Mouse (Mus musculus): ENCODE results near the gene Zbtb5. TPM values are rescaled to one million over a fixed set of nuclear protein-coding genes. Genes with fewer than 3 reads are reported as not detected.
"Not testable (repeated sequence)": the region's sequence is repeated elsewhere in the genome, so short reads cannot be mapped to it uniquely, and the experiment has no call there.

The Zbtb5 gene
- polyA plus RNA-seq, 1 experiment from 2014 or later = 23.0 TPM

DNA sequence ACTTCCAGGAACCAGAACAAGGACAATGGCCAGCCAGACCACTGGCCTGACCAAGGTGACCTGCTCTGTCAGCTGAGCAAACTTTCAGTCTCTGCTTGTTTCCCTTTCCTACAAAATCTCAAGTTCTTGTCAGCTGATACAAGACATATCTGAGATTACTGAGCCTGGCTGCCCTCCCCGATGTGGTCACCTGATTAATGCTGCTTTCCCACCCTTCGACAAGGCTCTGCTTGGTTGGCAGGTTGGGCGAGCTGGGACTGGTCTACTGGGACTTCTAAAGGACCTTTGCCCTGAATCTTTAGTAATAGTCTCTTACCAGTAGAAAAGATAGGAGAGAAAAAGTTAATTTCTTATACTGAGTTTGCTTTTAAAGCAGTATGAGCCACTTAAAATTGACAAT is 6.8 kb downstream of the Zbtb5 start:
- 79% methylated on average over 3 of the region's 3 CpGs for WGBS
- no peaks in the 10 kb centered on the region for H3K27me3 ChIP-seq
- no peak overlapping the region for H3K4me3 ChIP-seq (replicated peaks)
- H3K4me2 ChIP-seq = no peak overlapping the region
- 0 out of 2 replicates have a peak, but pooled peaks cover 3% of the 10 kb centered on the region for H3K36me3 ChIP-seq
- H3K4me1 ChIP-seq = peaks cover 9% of the 10 kb centered on the region
- ATAC-seq (replicated peaks; ENCODE audit: low FRiP score) = no peak
- H3K9me3 ChIP-seq (replicated peaks) = no peaks in the 10 kb centered on the region
- H3K27ac ChIP-seq = no peak overlapping the region
- no peak overlapping the region for H3K9ac ChIP-seq

DNA sequence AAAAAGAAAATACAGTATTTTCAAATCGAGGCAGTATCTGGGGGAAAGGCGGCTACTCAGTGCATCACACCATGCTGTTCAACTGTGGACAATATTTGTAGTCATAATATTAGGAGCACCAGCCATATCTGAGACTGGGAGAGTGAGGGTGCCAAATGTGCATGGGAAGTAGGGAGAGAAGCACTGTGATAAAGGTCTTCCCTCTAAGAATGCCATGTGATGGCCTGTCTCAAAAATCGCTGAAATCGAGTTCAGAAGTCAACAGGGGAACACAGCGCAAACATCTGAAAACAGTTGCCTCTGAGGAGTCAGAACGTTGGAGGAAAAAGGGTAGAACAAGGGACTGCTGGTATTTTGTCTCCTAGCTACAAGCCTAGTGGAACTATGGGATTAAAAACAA is 12.2 kb downstream of the Zbtb5 start:
- H3K9ac ChIP-seq = no peak overlapping the region
- H3K4me3 ChIP-seq (replicated peaks) = no peak overlapping the region
- H3K27ac ChIP-seq = no peak overlapping the region
- no peaks in the 10 kb centered on the region for H3K27me3 ChIP-seq
- no peaks in the 10 kb centered on the region for H3K4me1 ChIP-seq
- 88% methylated on average over 6 of the region's 6 CpGs for WGBS
- H3K36me3 ChIP-seq = peaks cover 5% of the 10 kb centered on the region
- no peak overlapping the region for H3K4me2 ChIP-seq
- ATAC-seq (replicated peaks; ENCODE audit: low FRiP score) = no peak
- no peaks in the 10 kb centered on the region for H3K9me3 ChIP-seq (replicated peaks)

DNA sequence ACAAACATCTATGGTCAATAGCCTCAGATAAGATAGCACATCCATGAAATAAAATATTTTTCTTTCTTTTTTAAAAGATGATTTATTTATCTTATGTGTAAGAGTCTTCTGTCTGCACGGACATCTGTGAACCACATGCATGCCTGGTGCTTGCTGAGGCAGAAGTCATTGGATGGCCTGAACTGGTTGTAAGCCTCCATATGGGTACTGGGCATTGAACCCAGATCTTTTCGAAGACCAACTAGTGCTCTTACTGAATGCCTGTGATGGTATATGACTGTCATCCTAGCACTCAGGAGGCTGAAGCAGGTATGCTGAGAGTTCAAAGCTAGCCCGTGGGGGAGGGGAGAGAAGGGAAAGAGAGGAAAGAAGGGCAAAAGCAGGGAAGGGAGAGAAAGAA is 14.1 kb downstream of the Zbtb5 start:
- Histone ChIP-seq H3K27ac (no peak overlapping the region), H3K27me3 (no peaks in the 10 kb centered on the region), H3K4me2 (no peak overlapping the region), H3K9ac (no peak overlapping the region), H3K4me1 (no peaks in the 10 kb centered on the region), H3K9me3 (replicated peaks) (no peaks in the 10 kb centered on the region), H3K4me3 (replicated peaks) (no peak overlapping the region), H3K36me3 (peaks cover 18% of the 10 kb centered on the region)
- no peak for ATAC-seq (replicated peaks; ENCODE audit: low FRiP score)
- WGBS = 73% methylated on average over 3 of the region's 3 CpGs

DNA sequence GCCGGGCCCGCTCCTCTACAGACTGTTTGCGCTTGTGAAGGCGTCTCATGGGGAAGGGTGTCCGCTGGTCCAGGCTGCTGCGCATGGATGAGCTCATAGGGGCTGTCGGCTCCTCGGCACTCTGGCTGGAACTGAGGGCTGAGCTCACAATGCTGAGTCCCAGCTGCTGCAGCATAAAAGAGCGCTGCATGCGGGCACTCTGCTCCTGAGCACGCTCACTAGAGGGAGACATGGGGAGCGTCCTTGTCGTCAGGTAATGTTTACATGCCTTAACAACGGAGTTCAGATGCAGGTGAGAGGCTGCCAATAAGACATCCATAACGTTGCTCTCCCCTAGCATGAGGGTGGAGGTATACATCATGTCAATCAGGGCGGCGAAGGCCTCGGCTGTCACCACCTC is 17.4 kb downstream of the Zbtb5 start:
- WGBS = 80% methylated on average over 18 of the region's 18 CpGs
- Histone ChIP-seq H3K27me3 (no peaks in the 10 kb centered on the region), H3K4me1 (no peaks in the 10 kb centered on the region), H3K27ac (no peak overlapping the region), H3K9me3 (replicated peaks) (no peaks in the 10 kb centered on the region), H3K9ac (no peak overlapping the region), H3K36me3 (peaks cover 44% of the 10 kb centered on the region), H3K4me3 (replicated peaks) (no peak overlapping the region), H3K4me2 (no peak overlapping the region)
- ATAC-seq (replicated peaks; ENCODE audit: low FRiP score) = no peak

DNA sequence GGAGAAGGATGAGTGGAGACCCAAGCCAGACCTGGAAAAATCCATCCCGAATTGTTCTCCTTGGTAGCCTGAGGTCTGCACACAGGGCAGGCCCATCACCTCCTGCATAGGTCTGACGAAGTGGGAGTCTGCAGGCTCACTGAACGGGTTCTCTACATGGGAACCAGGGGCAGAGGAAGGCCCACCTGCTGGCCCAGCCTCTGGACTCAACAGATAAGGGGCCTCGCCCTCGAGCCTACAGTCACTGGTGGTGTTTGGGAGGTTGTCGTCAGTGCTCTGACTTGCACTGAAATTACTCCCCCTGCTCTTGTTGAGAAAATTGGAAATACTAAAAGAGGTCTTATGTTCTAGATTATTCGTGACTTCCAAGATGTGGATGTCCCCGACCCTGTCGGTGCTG is 18.4 kb downstream of the Zbtb5 start:
- no peak for ATAC-seq (replicated peaks; ENCODE audit: low FRiP score)
- H3K4me3 ChIP-seq (replicated peaks) = no peak overlapping the region
- H3K4me2 ChIP-seq = no peak overlapping the region
- H3K27ac ChIP-seq = no peak overlapping the region
- no peaks in the 10 kb centered on the region for H3K27me3 ChIP-seq
- peaks cover 53% of the 10 kb centered on the region for H3K36me3 ChIP-seq
- WGBS = 93% methylated on average over 9 of the region's 9 CpGs
- no peaks in the 10 kb centered on the region for H3K9me3 ChIP-seq (replicated peaks)
- H3K4me1 ChIP-seq = no peaks in the 10 kb centered on the region
- H3K9ac ChIP-seq = no peak overlapping the region

DNA sequence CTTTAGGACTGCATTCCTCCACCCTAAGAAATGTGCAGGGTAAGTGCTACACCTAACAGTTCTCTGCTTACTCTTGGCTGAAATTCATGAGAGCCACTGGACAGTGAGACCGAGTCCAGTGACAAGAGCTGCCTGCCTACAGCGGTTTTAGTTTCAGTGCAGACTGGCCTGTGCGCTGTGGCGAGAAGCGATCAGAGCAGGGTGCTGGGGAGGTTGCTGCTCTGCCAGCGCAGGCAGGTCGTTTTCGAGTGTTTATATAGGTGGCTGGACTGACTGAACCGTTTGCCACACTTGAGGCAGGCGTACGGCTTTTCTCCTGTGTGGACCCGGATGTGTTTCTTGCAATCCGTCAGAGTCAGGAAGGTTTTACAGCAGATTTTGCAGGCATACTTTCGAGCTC is 19.0 kb downstream of the Zbtb5 start:
- peak; percentile 41; the same call in 1 of the 2 replicates for ATAC-seq (replicated peaks; ENCODE audit: low FRiP score)
- not testable (repeated sequence) for H3K4me2 ChIP-seq; H3K9me3 ChIP-seq (replicated peaks); H3K4me1 ChIP-seq; H3K9ac ChIP-seq; H3K27ac ChIP-seq; H3K27me3 ChIP-seq; H3K4me3 ChIP-seq (replicated peaks)
- H3K36me3 ChIP-seq = peaks cover 60% of the 10 kb centered on the region
- WGBS = 52% methylated on average over 14 of the region's 14 CpGs

DNA sequence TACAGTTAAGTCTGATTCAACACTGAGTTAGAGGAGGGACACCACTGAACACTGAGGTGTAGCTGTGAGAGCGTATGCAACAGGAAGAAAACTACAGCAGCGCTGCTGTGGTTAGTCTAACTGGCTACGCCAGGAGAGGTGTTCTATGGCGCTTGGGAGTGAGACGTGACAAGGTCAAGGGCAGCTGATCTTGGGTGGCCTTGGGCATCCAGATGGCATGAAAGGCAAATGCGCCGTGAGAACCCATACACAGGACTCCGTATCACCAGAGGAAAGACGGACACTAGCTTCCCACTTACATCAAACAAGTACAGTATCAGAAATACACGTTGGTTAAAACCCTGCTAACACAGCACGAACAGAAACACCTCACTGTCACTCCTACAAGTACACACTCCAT is 19.9 kb downstream of the Zbtb5 start:
- H3K27me3 ChIP-seq; H3K9ac ChIP-seq; H3K4me3 ChIP-seq (replicated peaks); H3K27ac ChIP-seq; H3K4me2 ChIP-seq; H3K4me1 ChIP-seq; ATAC-seq (replicated peaks; ENCODE audit: low FRiP score); H3K9me3 ChIP-seq (replicated peaks): not testable (repeated sequence)
- 87% methylated on average over 11 of the region's 11 CpGs for WGBS
- H3K36me3 ChIP-seq = peaks cover 69% of the 10 kb centered on the region

DNA sequence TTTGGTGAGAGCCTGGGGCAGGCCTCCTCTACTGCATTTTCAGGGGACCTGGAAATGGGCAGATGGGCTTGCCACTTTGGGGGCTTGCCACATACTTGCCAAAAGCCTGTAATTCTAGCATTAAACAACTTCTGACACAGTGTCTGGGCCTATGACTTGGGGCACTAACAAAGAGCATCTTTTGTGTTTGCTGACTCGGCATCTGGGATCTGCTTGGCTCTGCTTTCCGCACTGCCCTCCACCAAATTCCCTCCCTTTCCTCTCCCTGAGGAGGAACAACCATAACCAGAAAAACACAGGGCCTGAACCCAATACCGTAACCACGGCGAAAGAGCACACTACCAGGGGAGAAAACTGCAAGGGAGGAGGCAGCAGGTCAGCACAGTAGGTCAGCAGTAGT is 21.7 kb downstream of the Zbtb5 start:
- Histone ChIP-seq H3K27me3 (no peaks in the 10 kb centered on the region), H3K9me3 (replicated peaks) (no peaks in the 10 kb centered on the region), H3K4me3 (replicated peaks) (no peak overlapping the region), H3K27ac (no peak overlapping the region), H3K9ac (no peak overlapping the region), H3K4me1 (no peaks in the 10 kb centered on the region), H3K36me3 (peaks cover 84% of the 10 kb centered on the region), H3K4me2 (no peak overlapping the region)
- no peak for ATAC-seq (replicated peaks; ENCODE audit: low FRiP score)
- 85% methylated on average over 5 of the region's 5 CpGs for WGBS

DNA sequence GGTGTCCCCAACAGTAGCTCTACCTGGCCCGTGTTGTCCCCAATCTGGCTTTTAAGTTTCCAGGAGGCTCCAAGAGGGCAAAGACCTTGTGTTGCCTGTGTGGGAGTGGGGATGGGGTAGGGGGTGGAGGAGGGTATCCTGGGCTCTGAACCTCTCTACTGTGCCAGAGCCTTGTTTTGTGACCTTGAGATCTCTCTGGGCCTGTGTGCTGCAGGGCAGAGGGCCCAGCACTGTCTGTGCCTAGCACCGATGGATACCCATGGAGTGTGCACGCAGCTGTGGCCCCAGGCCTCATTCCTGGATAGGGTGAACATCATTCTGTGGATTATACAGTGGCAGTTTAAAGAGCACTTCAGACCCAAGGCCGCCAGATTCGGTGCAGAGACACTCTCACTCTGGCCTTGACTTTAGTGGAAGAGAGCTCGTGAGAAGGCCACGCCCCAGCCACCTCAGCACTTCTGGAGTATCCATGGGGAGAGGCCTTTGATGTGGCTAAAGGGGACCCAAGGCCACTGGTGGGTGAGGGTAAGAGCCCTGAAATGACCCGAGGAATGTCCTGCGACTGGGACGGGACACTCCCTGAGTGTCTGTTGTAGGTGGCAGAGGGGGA is 29.0 kb downstream of the Zbtb5 start:
- 77% methylated on average over 10 of the region's 10 CpGs for WGBS
- peak overlapping the region; percentile 91 for H3K4me2 ChIP-seq
- no peak for ATAC-seq (replicated peaks; ENCODE audit: low FRiP score)
- peaks cover 45% of the 10 kb centered on the region for H3K4me1 ChIP-seq
- H3K27ac ChIP-seq = no peak overlapping the region
- H3K27me3 ChIP-seq = no peaks in the 10 kb centered on the region
- H3K36me3 ChIP-seq = peaks cover 41% of the 10 kb centered on the region
- H3K9ac ChIP-seq = no peak overlapping the region
- H3K4me3 ChIP-seq (replicated peaks) = 0 out of 2 replicates have a peak overlapping the region, but pooled peaks have one; percentile 7
- no peaks in the 10 kb centered on the region for H3K9me3 ChIP-seq (replicated peaks)

DNA sequence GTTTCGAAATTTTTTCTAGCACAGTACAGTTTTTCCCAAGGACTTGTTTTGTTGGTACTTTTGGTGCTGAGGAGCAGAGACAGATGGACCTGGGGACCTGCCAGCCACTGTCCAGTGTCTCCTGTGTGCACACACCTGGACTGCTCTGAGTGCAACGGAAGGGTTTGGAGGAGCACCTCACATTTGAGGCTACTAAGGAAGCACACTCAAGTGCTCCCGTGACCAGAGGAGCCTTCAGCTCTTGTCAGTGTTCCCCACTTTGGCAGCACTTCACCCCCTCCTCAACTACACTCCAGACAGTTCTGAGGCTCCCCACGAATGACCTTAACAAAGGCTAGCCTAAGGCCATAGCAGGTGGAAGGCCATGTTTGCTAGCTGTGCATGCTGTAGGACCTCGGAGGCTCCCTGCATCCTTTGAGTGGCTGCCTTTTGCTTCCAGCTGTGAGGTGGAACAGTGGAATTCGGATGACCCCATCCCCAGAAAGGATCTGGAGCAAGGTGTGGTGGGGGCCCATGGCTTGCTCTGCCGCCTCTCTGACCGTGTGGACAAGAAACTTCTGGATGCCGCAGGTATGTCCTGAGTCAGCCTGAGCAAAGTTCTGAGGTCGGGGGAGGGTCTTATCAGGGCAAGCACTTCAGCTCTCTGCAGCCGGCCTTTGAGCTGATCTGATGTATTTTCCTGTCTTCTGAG is 29.6 kb downstream of the Zbtb5 start:
- no peak overlapping the region for H3K27ac ChIP-seq
- H3K9ac ChIP-seq = no peak overlapping the region
- peaks cover 45% of the 10 kb centered on the region for H3K4me1 ChIP-seq
- H3K4me3 ChIP-seq (replicated peaks) = peak overlapping the region; percentile 79
- no peaks in the 10 kb centered on the region for H3K9me3 ChIP-seq (replicated peaks)
- peak overlapping the region; percentile 91 for H3K4me2 ChIP-seq
- 76% methylated on average over 11 of the region's 11 CpGs for WGBS
- H3K27me3 ChIP-seq = no peaks in the 10 kb centered on the region
- no peak for ATAC-seq (replicated peaks; ENCODE audit: low FRiP score)
- peaks cover 35% of the 10 kb centered on the region for H3K36me3 ChIP-seq

DNA sequence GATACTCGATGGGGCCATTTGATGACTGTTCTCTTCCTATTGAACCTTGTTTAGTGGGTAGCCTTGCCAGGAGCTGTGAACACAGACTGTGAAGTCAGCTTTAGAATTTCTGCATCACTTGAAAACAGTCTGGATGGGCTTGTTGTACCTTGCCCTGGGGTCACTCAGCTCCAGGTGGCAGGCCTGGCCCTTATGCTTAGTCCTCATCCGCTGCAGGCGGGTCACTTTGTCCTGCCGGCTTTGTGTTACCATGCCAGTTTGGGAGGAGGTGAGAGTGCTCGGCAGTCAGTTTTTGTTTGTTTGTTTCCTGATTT is 30.3 kb downstream of the Zbtb5 start:
- 22% methylated on average over 5 of the region's 5 CpGs for WGBS
- no peaks in the 10 kb centered on the region for H3K27me3 ChIP-seq
- no peak for ATAC-seq (replicated peaks; ENCODE audit: low FRiP score)

DNA sequence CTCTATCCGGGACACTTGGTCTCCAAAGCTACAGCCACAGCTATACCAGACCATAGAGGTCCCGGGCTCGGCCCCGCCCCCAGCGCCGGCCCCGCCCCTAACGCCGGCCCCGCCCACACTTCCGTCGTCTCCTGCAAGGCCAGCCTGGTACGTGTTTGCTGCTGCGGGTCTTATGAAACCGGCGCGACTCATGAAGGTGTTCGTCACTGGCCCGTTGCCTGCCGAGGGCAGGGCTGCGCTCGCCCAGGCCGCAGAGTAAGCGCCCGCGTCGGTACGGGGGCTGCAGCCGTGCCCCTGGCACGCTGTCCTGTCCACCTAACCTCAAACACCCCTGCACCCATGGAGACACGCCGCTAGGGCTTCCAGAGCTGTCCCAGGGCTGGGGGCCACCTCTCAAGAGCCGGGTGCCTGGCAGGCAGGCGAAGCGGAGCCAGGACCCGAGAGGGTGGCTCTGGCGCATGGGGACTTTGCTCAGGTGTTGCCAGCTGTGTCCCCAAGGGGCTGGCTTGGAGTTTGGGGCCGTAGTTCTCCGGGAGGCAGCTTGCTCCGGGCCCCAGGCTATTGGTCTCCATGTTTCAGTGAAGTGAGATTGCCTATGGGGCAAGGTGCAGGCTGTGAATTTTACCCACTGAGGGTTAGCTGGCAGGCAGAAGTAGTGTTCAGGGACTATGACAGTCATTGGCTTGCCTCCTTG is 30.8 kb downstream of the Zbtb5 start, which contains the start of gene Grhpr:
Gene Grhpr (plus strand): TSS at position 116 of the 694 bp plus-strand sequence.
- Histone ChIP-seq H3K27ac (peak within 1 kb of the TSS; percentile 89), H3K4me3 (replicated peaks) (peak within 1 kb of the TSS; percentile 79), H3K9ac (peak within 1 kb of the TSS; percentile 80), H3K27me3 (no peaks in the 10 kb centered on the region), H3K4me2 (peak within 1 kb of the TSS; percentile 91), H3K9me3 (replicated peaks) (no peaks in the 10 kb centered on the region), H3K36me3 (peaks cover 24% of the 10 kb centered on the region), H3K4me1 (peaks cover 45% of the 10 kb centered on the region)
- WGBS = under 1% methylated on average over 39 of the region's 40 CpGs
- ATAC-seq (replicated peaks; ENCODE audit: low FRiP score) = peak; percentile 89

More for the DNA sequence above, 30.3 kb downstream of the Zbtb5 start:
- Histone ChIP-seq H3K9ac (peak overlapping the region; percentile 80), H3K27ac (peak overlapping the region; percentile 89), H3K4me3 (replicated peaks) (peak overlapping the region; percentile 79), H3K9me3 (replicated peaks) (no peaks in the 10 kb centered on the region), H3K4me2 (peak overlapping the region; percentile 91), H3K36me3 (peaks cover 29% of the 10 kb centered on the region), H3K4me1 (peaks cover 45% of the 10 kb centered on the region)
